Mouse (Mus musculus) right cerebral cortex, postnatal 10 days (tissue): Measurements from ENCODE around the gene Cfi.

Source experiments
- DNase-seq, 2 experiments: peaks; one replicate each; pipeline ENCODE4 v3.0.0; 2021; ENCODE audit warnings: low spot score in 2 of 2

The Cfi gene

DNA sequence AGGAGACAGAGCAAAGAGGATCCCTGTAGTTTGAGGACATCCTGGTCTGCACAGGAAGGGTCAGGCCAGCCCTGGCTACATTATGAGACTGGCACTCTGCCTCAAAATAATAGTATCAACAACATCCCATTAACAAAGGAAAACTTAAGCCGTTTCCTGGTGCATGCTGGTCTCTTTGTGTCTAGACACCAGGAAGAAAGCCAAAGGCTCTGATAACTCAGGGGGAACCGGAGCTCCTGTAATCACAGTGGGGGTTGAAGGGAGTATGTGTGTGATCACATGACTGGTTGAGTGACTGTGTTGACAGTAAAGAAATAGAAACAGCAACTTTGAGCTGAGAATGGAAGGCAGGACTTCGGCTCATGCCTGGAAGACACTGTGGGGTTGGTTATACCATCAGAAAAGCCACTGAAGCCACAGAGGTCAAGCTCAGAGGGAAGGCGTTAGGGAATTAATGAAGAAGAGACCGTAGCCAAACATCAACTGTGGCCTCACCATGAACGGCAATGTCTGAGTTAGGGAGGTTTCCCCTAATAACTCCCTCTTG lies at the start of gene Cfi:
Cfi (plus strand) TSS at position 497 of the 547 bp plus-strand sequence.
- no peak for DNase-seq

DNA sequence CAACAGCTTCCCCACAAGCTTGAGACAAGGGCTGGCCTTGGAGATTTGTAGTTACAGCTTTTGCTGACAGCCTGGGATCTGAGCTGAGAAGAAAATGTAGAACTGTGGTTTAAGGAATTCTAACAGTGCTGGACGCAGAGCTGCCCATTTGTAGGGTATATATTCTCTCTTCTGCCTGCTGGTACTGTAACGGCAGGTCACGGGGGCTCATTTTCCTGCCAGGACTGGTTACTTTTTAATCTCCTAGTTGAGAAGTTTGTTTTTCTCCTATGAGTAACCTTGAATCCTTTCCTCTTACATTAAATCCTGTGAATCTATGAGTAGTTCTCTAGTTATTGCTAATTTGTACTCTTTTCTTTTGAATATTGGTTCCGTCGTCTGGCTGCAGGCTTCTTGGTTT lies 41.9 kb upstream of the Cfi start:
- no peak for DNase-seq

DNA sequence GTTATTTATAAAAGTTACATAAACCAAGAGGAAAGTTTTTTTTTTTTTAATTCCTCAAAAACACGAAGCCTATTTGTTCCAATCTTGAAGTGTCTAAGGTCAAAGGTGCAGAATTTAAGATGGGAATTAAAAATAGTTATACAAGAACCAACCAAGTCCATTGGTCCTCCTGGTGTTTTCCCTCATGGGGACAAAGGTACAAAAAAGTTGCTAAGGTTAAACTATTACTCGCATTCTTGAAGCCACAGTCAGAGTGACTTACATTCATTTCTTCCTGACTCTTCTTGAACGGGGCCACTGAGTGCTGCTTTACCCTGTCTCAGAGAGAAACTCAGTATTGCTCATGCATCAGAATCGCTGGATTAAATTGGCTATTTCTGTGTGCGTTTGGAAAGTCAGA lies 38.3 kb upstream of the Cfi start:
- DNase-seq = no peak

DNA sequence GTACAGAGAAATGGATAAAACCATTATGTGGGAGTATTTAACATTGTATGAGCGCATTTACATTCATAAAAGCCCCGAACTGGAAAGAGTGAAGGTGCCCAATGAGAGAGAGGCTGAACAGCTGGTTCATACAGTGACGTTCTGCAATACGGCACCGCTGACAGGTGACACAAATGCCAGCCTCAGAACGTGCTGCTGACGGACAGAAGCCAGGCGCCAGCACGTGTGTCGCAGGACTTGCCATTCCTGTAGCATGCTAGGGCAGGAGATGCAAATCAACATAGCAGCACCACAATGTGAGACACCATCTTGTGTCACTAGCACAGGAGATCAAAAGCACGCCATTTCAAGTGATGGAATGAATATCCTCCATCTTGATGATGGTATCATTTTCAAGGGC lies 37.1 kb upstream of the Cfi start:
- DNase-seq = no peak

DNA sequence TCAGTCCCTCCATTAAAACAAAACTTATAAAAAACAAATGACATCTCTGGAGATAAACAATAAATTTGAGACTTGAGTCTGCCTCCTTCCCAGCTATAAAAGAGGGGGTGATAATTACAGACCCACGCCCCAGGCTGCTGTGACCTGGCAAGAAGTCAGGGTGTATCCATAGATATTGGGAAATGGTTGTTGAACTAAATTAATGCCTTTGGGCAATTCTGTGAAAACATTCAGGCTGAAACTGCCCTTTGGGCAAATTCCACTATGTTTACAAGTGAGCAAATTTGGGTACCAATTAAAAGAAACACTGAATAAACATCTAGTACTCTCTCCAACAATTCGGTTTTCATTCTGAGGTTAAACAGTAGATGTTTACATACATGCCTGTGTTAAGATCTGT lies 36.7 kb upstream of the Cfi start:
- DNase-seq = no peak

DNA sequence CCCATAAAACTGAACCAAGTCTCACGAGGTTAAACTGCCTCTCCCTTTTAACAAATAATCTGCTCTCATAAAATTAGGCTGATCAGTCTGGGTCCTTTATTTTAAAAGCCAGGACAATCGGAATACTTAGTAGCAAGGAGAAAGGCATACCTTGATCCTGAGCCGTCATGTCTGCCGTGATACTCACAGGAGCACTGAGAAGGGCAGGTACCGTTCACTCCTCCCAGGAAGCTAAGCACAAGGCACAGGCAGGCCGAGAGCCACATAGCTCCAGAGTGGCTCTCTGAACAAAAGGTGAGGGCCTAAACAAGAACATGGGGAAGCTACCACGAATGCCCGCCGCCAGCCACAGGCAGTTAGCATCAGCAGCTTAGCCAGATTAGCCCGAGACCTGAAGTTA lies 31.9 kb upstream of the Cfi start, which contains the start of gene Lrit3:
Lrit3 (minus strand) TSS at position 266 of the 400 bp plus-strand sequence.
- no peak for DNase-seq

DNA sequence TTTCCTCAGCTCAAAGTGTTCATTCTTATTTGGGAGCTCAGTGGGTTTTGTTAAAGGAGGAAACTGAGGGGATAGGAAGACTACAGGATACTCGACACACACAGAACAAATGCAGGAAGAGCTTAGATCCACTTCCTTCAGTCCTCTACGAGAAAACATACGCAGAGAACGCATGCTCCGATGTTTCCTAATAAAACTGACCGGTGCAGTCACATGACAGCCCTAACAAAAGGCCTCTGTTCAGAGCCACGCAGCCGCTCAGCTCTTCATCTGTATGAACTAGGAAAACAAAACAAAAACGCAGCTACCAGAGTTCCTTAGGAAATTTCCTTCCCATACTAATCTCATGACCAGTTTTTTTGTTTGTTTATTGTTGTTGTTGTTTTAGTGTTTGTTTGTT lies 14.8 kb upstream of the Cfi start:
- no peak for DNase-seq

DNA sequence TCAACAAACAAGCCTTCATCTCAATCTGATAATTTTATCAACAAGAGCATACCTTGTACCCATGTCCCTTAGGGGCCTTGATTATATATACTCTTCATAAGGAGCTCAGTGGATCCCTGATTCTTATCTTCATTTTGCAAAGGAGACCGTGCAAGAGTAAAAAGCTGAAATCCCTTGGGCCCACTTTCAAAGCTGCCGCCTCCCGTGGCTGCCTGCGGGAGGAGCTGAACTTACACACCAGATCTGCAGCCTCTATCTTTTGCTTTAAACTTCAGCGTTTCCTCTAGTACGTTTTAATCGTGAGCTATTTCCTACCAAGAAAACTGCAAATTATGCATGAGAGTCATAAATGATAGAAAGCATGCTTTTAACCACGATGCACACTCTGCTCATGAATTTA lies 13.9 kb upstream of the Cfi start:
- no peak for DNase-seq

DNA sequence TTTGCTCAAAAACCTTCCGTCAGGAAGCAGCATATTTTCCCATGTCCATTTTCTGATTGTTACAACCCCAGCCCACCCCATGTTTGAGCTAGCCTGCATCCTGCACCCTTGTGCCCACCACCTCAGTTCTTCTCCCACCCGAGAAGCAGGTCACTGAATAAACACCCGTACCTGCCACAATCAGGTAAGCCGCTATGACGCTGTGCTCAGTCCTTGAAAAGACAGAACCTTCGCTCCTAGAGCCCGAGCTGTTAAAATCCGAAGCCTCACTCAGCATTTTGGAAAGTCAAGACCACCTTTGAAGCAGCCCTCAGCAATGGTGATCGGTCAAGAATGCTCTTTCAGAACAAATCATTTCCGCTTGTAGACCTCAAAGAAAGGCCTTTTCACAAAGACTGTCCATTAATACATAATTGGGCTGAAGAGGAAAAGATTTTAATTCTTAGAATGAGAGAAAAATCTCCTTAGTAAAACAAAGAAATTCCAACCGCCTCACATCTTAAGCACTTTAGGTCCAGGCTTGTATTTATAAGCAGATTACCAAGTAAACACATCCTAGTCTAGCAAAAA lies 13.4 kb upstream of the Cfi start, which contains the start of gene Rrh:
Rrh (minus strand) TSS at position 382 of the 570 bp plus-strand sequence.
- DNase-seq = no peak

DNA sequence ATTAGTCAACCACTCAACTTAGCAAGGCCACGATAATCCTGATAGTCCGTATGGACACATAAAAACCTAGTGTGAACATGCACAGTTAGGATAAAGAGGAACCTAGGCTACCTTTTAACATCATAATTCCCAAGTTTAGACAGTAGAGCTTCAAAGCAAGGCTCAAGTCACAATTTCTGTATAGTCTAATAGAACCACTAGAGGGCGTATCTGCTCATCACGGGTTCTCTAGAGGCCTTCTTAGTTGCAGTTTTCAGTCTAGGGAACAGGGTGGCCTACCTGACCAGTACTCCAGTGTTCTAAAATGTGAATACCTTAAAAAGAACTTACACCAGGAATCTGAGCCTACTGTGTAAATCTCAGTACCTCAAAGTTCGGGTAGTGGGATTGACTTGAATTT lies 12.4 kb upstream of the Cfi start:
- no peak for DNase-seq

DNA sequence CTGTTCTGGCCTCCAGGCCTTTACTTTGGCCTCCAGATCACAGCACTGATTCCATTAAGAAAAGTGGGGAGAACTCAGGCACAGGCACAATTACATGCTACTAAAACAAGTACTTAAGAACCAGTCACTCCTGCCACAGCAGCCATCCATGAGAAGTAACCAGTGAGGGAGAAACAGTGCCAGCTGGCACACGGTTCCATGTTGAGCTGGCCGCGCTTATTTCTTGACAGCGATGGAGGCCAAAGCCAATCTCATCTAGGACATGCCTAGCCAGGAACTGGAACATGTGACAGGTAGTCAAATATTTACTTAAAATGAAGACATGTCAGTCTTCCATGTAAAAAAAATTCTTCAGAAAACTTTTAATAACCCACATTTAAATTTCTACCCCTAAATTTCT lies 11.5 kb upstream of the Cfi start:
- no peak for DNase-seq

DNA sequence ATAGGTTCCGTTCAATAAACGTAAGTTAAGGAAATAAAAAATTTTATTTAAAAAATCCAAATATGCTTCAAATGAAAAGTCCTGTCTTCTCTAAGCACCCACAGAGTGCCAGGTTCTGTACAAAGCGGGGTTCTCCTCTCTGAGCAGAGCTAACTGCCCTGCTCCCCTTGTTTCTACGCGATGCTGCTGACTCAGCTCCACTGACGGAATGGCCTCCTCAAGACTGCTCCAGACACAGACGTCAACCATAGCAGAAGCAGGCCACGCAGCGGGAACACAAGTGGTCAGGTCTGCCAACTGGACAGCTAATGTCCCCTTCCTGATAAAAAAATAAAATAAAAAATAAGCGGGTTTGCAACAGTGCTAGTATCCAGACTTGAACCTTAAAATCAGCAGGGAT lies 10.8 kb upstream of the Cfi start:
- no peak for DNase-seq

DNA sequence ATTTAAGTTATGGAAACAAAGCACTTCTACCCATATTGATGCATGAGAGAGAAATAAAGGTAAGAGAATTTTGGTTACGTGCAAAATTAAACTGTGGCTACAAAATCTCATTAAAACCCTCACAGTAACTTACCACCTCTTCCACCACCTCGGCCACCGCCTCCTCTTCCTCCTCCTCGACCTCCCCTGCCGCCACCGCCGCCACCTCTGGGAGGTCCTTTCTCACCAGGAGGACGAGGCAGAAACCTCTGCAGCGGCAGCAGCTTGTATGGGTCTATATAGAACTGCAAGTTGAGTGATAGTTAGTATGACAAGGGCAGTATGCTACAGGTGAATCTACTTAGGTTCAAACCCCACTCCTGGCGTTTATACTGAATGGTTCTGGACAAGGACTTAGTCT lies 9.0 kb upstream of the Cfi start:
- DNase-seq = no peak

DNA sequence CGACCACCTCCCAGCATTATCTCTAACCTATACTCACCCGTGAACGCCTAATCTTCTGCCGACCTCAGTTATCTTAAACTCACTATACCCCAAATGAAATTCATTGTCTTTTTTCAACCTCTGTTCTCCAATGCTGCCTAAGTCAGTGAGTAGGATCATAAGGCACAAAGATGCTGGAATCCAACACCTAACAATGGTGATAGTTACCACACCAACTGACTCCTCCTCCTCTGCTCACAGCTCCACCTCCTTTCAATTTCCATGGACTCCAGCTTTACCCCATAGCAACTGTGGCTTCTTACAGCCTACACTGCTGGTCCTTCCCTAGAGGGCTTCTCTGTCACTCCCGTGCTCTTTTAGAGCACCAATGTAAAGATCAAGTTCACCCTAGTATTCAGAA lies 8.0 kb upstream of the Cfi start:
- DNase-seq = no peak

DNA sequence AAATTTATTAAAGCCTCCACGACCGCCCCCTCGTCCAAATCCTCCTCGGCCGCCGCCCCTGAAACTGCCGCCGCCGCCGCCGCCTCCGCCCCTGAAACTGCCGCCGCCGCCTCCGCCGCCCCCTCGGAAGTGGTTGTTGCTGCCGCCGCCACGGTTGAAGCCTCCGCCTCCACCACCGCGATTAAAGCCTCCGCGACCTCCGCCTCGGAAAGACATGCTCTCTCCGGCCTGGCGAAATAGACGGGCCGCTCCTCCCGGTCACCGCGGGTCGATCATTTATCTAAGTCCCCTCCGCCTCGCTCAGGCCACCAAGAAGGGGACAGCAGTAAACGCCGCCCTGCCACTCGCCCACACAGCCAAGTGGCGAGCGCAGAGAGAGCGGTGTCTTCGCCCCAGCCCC lies 5.1 kb upstream of the Cfi start:
- no peak for DNase-seq

DNA sequence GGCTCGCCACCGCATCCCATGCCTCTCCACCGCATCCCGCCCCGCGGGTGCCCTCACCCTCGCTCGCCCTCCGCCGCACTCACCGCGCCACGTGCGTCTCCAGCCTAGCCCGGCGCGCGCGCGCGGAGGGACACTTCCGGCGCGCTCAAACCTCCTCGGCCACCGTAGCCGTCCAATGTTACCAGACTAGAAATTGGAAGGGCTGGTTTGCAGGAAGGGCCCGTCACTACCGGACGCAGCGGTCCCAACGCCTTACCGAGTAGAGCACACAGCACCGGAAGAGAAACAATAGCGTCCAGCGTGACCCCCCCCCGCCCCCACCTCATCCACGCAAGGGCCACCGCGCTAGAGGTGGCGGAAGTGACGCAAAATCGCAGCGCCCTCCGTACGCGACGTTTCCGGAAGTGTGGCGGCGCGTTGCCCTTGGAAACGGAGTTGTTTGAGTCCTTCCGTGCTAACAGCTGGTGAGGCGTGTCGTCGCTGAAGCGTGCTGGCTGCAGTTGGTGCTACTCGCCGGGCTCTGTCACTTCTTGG lies 4.6 kb upstream of the Cfi start, which contains the start of gene Gar1:
Gar1 (minus strand) TSS at position 362 of the 534 bp plus-strand sequence.
- DNase-seq = peak; percentile 98

DNA sequence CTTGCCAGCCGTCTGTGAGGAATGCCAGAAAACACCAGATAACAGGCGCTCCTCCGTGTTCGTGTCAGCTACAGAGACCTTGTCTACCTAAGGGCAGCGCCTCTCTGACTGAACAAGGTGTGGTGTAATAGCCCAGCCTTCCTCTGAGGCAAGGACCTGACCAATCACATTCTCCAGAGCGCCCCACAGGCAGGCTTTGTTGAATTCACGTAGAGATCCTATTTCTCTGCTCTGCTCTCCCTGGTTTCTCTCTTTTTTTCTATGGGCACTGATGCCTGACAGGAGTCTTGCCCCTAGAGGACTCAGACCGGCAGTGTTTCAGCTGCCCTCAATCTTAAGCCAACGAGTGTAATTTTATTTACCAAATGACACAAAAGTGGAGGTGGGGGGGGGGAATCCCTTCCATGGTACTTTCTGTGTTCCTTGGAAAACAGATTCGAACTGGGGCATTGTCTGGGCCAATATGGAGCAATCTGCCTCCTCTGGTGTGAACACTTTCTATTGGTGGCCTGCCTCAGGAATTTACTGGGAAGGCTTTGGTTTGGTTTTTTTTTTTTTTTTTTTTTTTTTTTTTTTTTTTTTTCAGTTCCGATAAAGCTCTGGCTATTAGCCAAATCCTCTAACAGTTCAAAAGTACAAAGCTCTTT lies 490 bp downstream of the Cfi start:
- DNase-seq = no peak

DNA sequence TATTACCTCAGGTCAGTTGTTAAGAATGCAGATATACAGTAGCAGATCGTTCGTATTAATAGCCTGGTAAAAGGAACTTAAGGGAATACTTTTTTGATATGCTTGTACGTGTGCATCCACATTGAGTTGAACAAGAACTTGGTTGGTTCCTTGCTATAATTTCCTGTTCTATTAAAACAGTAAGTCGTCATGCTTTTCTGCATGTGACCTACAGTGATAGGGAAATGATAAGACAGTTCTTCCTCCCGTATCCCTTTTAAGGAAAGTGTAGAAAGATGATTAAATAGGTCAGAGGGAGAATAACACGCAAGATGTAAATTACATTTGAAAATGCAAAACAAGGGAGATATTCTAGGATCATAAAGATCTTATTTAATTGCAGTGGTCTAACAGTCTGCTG lies 1.3 kb downstream of the Cfi start:
- no peak for DNase-seq

DNA sequence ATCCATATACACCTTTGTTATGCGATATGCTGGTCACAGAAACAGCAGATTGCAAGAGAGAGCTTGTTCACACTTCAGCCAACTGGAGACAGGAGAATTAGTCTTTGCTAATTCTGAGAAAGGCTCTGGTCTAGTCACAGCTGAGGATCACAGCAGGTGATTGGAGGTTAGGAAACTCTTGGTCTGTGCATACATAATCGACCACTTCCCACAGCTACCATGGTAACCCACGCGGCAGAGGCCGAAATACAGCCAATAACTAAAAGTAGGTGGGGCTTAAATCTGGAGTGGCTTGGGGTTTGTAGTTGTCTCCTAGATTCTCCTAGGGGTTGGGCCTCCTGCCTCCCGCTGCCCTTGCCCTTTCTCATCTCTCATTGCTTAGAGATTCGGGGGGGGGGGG lies 2.3 kb downstream of the Cfi start:
- no peak for DNase-seq

DNA sequence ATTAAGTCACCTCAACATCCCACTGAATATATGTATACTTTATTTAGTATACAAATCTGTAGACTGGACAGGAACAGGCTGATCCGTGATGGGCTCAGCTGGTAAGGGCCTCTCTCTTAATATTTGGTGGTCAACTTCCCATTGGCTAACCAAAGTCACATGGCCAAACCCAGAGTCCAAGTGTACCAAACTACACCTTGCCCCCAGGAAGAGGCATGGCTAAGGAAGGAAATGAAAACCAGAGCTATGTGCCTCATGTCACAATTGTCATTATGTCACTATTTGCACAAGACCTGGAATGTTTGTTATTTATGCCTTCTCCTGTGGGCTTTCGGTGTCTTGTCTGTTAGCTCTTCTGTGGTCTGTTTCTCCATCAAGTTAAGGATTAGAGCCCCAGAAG lies 10.2 kb downstream of the Cfi start:
- DNase-seq = no peak

DNA sequence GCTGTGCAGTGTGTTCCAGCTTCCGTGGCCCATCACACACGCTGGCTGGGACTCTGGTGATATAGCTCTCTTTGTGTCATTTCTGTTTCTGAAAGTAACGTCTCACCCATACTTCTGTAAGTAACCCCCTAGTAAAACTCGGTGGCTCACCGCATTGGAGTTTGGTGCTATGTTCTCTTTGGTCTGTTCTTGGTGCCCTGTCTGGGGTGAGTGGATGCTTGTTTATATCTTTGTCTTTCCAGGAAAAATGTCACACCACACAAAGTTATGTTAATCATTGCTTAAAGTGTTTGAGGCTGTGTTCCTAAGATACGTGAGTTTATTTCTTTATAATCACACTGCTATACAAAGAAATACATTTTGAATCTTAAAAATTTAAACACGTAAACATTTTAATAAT lies 11.2 kb downstream of the Cfi start:
- DNase-seq = no peak

DNA sequence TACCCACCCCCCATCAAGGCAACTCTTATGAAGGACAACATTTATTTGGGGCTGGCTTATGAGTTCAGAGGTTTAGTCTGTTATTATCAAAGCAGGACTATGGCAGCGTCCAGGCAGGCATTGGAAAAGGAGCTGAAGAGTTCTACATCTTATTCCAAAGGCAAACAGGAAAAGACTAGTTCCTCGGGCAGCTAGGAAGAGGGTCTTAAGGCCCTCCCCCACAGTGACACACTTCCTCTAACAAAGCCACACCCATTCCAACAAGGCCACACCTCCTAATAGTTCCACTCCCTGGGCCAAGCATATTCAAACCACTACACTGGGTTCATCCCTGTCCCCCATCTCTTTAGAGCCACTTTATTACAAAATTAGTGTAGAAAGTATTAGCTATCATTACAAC lies 26.9 kb downstream of the Cfi start:
- DNase-seq = no peak

DNA sequence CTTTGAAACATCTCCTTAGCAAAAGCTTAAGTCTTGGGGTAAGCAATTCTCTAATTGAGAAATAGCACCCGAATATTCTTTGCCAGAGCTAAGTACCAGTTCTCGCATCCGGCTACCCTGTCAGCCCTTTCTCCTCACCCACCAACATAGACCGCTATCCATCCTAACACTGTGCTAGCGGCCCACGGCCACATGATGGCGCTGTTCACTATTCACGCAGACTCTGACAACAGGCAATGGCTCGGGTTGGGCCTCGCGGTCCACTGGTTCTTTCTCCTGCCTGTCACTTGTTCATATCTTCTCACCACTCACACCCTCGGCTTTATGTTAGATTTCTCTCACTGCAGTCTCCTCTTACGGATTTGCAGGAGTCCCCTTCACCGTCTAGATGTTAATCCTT lies 28.0 kb downstream of the Cfi start:
- peak in 1 of 2 experiments; percentile 43 for DNase-seq
